Mouse (Mus musculus) T-cell, adult 2 months (primary cell): Measurements from ENCODE around the gene Nsf.

Experiments
- DNase-seq: peaks from one replicate; pipeline ENCODE4 v3.0.0; 2022; ENCODE audit warnings: low spot score

Gene Nsf

GRCm38 (mm10) chr11:103838955-103839354 lies 114.9 kb downstream of the Nsf start:
- DNase-seq: no peak

GRCm38 (mm10) chr11:103832331-103832730 lies 121.5 kb downstream of the Nsf start:
- no peak for DNase-seq

GRCm38 (mm10) chr11:103831766-103832165 lies 122.1 kb downstream of the Nsf start:
- DNase-seq: no peak

- DNase-seq: no peak
Observed at GRCm38 (mm10) chr11:103830476-103830875, 123.4 kb downstream of the Nsf start.

GRCm38 (mm10) chr11:103829956-103830355 lies 123.9 kb downstream of the Nsf start:
- no peak for DNase-seq

GRCm38 (mm10) chr11:103828866-103829265 lies 125.0 kb downstream of the Nsf start:
- no peak for DNase-seq

- no peak for DNase-seq
Observed at GRCm38 (mm10) chr11:103827201-103827600, 126.7 kb downstream of the Nsf start.

GRCm38 (mm10) chr11:103816719-103817118 lies 137.1 kb downstream of the Nsf start:
- no peak for DNase-seq

GRCm38 (mm10) chr11:103815986-103816385 lies 137.9 kb downstream of the Nsf start:
- no peak for DNase-seq

GRCm38 (mm10) chr11:103814808-103815207 lies 139.0 kb downstream of the Nsf start:
- no peak for DNase-seq

GRCm38 (mm10) chr11:103811246-103811645 lies 142.6 kb downstream of the Nsf start:
- no peak for DNase-seq

- no peak for DNase-seq
Observed at GRCm38 (mm10) chr11:103810631-103811030, 143.2 kb downstream of the Nsf start.

GRCm38 (mm10) chr11:103809611-103810598 lies 144.0 kb downstream of the Nsf start:
- no peak for DNase-seq

- DNase-seq: no peak
Observed at GRCm38 (mm10) chr11:103808771-103809610, 144.9 kb downstream of the Nsf start.

GRCm38 (mm10) chr11:103807966-103808365 lies 145.9 kb downstream of the Nsf start:
- DNase-seq: no peak

- DNase-seq: no peak
Observed at GRCm38 (mm10) chr11:103804804-103805203, 149.1 kb downstream of the Nsf start.

GRCm38 (mm10) chr11:103804126-103804525 lies 149.7 kb downstream of the Nsf start:
- DNase-seq: no peak

- DNase-seq: no peak
Observed at GRCm38 (mm10) chr11:103801128-103801527, 152.7 kb downstream of the Nsf start.

- DNase-seq: no peak
Observed at GRCm38 (mm10) chr11:103789951-103790350, 163.9 kb downstream of the Nsf start.

- no peak for DNase-seq
Observed at GRCm38 (mm10) chr11:103780152-103780551, 173.7 kb downstream of the Nsf start.

GRCm38 (mm10) chr11:103774228-103774530 lies 179.7 kb downstream of the Nsf start:
- no peak for DNase-seq

- no peak for DNase-seq
Observed at GRCm38 (mm10) chr11:103773387-103774227, 180.2 kb downstream of the Nsf start, which contains the start of gene Wnt3. Gene Wnt3 (plus strand): TSS chr11:103774150.
